Mouse (Mus musculus) spleen, postnatal 10 days (tissue): ENCODE data around the gene Gpr135.

Source experiments
- DNase-seq, 2 experiments: peaks; one replicate each; pipeline ENCODE4 v3.0.0; 2021 to 2022; ENCODE audit warnings: low spot score in 2 of 2

The Gpr135 gene

GRCm38 (mm10) chr12:72070327-72071269, at the start of gene Gpr135:
Gpr135 (minus strand) TSS chr12:72071125.
- peak; percentile 53 to 76 for DNase-seq

GRCm38 (mm10) chr12:72115686-72116345, 44.9 kb upstream of the Gpr135 start:
- no peak for DNase-seq

DNA sequence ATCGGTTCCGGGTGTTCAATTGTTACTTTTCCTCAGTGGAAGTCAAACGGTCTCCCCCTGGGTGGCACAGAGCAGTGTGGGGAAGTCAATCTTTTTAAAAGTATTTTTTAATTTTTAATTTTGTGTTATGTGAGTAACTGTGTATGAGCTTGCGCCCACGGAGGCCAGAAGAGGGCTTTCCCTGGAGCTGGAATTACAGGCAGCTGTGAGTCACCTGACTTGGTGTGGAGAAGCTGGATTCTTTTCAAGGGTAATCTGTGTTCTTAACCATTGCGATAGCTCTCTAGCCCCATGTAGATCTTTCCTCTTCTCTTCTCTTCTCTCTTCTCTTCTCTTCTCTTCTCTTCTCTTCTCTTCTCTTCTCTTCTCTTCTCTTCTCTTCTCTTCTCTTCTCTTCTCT, 44.2 kb upstream of the Gpr135 start:
- DNase-seq = no peak

DNA sequence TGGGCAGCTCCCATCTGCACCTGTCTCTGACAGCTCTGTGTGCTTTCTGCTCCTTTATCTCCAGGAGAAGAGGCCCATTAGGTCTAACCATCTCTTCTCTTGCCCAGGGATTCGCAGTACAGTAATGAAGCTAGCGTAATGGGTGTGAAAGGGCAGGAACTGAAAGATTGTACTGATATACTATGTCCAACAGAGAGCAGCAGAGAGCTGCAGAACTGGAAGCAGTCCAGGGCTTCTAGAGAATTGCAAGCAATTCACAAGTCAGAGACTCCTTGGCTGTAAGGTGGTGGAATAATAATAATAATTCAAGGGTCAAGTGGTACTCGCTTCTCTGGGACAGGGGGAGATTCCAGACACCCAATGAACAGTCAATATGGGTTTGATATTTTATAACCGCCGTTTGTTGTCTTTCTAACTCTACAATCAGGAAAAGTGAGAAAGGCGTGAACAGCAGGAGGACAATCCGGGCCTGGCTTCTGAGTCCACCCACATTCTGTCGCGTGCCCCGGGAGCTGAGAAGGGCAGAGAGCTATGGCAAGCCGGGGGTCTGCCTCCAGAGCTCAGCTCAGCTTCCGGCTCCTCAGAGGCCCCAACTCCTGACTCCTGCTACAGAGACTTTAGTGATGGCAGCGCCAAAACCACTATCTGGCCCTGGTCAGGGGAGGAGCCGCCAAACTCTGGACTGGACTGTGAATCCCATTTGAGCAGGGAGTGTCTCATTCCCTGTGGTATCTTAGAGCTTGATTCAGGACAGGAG, 33.8 kb upstream of the Gpr135 start:
- DNase-seq = peak in 1 of 2 experiments; percentile 31

DNA sequence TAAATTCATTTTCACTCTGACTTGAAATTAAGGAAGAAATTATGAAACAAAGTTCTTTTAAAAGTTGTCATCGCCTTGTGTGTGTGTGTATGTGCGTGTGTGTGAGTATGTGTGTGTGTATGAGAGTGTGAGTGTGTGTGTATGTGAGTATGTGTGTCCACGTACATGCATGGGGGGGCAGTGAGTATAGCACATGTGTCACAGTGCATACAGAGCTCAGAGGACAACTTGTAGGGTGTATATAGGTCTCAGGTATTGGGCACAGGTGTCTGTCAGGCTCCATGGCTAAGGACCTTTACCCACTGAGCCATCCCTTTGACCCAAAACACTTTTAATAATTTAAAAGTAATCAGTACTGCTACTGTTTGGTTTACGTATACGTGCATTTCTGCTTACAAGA, 33.1 kb upstream of the Gpr135 start:
- DNase-seq = no peak

- no peak for DNase-seq
Observed at GRCm38 (mm10) chr12:72102776-72103175, 31.9 kb upstream of the Gpr135 start.

GRCm38 (mm10) chr12:72096966-72097365, 26.0 kb upstream of the Gpr135 start:
- DNase-seq = no peak

DNA sequence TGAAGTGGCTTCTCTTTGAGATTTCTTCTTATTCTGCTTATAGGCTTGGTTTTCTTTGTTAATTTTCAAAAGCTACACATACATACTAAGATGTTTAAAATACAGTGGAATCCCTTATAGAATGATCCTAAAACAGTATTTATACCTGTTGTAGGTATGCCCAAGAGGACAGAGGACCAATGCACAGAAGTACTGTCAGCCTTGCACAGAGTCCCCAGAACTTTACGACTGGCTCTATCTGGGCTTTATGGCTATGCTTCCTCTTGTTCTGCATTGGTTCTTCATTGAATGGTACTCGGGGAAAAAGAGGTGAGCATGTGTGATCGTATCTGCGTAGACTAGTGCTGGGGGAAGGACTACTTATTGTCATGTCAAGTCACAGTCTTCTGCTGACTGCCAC, 18.9 kb upstream of the Gpr135 start:
- DNase-seq = no peak

DNA sequence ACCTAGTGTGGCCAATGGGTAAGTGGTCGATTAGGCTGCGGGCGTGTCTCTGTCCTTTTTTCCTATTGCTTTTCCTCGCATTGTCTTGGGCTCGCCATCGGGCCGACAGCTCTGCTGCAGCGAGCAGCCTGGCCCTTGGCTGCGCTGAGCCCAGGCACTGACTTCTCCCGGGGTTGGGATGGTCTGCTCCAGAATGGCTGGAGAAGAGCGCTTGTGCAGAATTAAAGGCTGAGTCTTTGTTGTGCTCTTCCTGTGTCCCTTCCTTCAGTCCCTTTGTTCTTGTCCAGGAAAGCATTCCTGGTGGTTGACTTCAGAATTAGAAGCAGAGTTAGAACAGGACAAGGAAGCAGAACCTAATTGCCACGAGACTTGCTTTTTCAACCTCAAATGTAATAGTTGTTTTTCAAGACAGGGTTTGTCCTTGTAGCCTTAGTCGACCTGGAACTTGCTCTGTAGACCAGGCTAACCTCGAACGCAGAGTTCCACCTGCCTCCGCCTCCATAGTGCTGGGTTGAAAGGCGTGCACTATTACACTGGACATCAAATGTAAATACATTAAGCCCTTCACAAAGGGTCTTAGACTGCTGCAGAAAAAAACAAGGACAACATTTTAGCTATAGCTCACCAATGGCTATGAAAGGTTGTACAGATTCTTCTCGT, 15.4 kb upstream of the Gpr135 start:
- DNase-seq = peak in 1 of 2 experiments; percentile 9

DNA sequence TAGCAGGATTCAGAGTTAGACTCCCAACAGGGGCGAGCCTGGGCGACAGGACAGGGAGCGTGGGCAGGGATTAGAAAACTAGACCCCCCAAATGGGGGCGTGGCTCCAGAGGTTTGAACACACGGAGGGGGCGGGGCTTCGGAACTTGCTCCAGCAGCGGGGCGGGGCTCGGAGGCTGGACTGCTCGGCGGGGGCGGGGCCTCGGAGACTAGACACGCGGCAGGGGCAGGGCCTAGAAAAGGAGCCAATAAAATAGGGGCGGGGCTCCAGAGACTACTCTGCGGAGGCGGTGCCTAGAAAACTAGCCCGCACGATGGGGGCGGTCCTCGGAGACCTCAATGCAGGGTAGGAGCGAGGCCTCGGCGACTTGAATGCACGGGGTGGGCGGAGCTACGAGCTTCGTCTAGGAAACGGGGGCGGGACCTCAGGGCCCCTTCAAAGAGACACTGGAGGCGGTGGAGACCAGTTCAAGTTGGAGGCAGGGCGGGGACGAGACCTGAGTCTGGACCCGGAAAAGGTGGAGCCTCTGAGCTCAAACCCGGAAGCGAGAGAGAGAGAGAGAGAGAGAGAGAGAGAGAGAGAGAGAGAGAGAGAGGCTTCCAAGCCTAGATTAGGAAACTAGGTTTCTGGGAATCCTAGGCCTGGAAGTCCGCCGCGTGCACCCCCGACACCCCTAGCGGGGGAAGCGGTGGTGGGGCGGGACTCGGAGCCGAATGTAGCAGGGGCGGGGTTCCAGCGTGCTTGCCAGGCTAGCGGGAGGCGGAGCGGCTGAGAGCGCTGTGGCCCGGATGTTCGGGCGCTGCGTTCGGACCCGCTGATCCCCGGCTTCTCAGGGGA, 14.6 kb upstream of the Gpr135 start, which contains the start of the genes L3hypdh and Jkamp:
TSS of gene L3hypdh (minus strand) at position 111 of the 837 bp plus-strand sequence.
TSS of gene Jkamp (plus strand) at position 261 of the 837 bp plus-strand sequence.
- DNase-seq = peak; percentile 88 to 99

DNA sequence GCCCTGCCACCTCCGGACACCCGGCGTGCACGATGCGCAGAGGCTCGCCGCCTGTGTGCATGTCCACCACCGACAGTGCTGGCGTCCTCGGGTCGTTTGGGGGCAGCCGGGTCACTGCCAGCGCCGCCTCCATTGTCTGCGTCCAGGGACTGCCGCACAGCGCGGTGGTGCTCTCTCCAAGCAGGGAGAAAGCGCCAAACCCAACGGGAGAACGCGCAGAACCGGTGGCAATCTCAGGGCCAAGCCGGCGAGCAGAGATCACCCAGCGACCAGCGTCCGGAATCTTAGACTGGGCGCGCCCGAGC, 14.1 kb upstream of the Gpr135 start:
- no peak for DNase-seq

- DNase-seq = peak in 1 of 2 experiments; percentile 7
Observed at GRCm38 (mm10) chr12:72084261-72085023, 13.5 kb upstream of the Gpr135 start.

- no peak for DNase-seq
Observed at GRCm38 (mm10) chr12:72083265-72083664, 12.3 kb upstream of the Gpr135 start.

- DNase-seq = no peak
Observed at GRCm38 (mm10) chr12:72082370-72082769, 11.4 kb upstream of the Gpr135 start.

DNA sequence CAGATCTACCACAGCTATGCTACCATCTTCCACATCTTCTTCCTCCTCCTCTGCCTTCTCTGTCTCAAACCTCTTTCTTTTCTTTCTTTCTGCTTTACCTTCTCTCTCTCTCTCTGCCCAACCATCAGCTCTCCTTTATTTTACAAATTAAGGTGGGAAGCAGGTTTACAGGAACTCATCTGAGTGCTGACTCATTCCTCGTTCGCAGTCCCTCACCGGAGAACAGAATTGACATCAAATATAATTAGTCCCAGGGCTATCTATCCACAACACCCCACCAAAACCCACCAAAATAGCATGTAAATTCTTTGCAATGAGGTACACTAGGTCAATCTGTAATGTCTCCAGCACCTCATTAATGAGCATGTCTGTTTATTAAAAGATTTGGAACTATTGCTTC, 11.0 kb upstream of the Gpr135 start:
- no peak for DNase-seq

- DNase-seq = no peak
Observed at GRCm38 (mm10) chr12:72078248-72078647, 7.3 kb upstream of the Gpr135 start.

- DNase-seq = no peak
Observed at GRCm38 (mm10) chr12:72069626-72070326, 1.1 kb downstream of the Gpr135 start.

GRCm38 (mm10) chr12:72057780-72058179, 13.1 kb downstream of the Gpr135 start:
- no peak for DNase-seq

GRCm38 (mm10) chr12:72053851-72054250, 17.1 kb downstream of the Gpr135 start:
- no peak for DNase-seq
